In genomic region chr8:126847664-126848353, GRCm38 (mm10) we compare ENCODE assay signal across 8 mouse cellular contexts.
DNase-seq lines count a peak whose midpoint lies in the region; ATAC-seq lines count a peak whose summit lies in the region.

No protein-coding gene starts in this region.

- DNase-seq in layer of hippocampus, adult 9-11 months = peak; percentile 72
- no peak for DNase-seq in layer of hippocampus, postnatal 25 days (ENCODE audit: extremely low spot score in 1 of 2, low spot score in 1 of 2)
- DNase-seq in lung, postnatal 36 days = peak; percentile 66
- peak; percentile 95 for DNase-seq in thymus, postnatal 14 days
- DNase-seq in urinary bladder, postnatal 25 days (ENCODE audit: low spot score) = no peak
- no peak for DNase-seq in right cerebral cortex, postnatal 10 days (ENCODE audit: low spot score in 2 of 2)
- no peak for DNase-seq in kidney, postnatal 10 days

- ATAC-seq in granulocyte monocyte progenitor cell, adult 5-6 weeks (replicated peaks; ENCODE audit: poor library complexity, severe bottlenecking) = peak; percentile 46

Comparison
In these comparisons a context has a peak if more than half of its experiments do, and no peak if none do; other contexts are left out.
1. DNase-seq: peak in layer of hippocampus, adult 9-11 months (single experiment), lung, postnatal 36 days (single experiment) and thymus, postnatal 14 days (single experiment); none in layer of hippocampus, postnatal 25 days (0 of 2), urinary bladder, postnatal 25 days (single experiment), right cerebral cortex, postnatal 10 days (0 of 2) and kidney, postnatal 10 days (single experiment).